Mouse (Mus musculus): ENCODE measurements around the gene Slc35f1. TPM values are rescaled to one million over a fixed set of nuclear protein-coding genes. Genes with fewer than 3 reads are reported as not detected.

Gene Slc35f1
- total RNA-seq, 2 experiments from 2014 or later: 60.0 to 61.3 TPM

GRCm38 (mm10) chr10:52918715-52919114 lies 228.4 kb downstream of the Slc35f1 start:
- no peak for DNase-seq (ENCODE audit: low spot score in 2 of 2)

DNA sequence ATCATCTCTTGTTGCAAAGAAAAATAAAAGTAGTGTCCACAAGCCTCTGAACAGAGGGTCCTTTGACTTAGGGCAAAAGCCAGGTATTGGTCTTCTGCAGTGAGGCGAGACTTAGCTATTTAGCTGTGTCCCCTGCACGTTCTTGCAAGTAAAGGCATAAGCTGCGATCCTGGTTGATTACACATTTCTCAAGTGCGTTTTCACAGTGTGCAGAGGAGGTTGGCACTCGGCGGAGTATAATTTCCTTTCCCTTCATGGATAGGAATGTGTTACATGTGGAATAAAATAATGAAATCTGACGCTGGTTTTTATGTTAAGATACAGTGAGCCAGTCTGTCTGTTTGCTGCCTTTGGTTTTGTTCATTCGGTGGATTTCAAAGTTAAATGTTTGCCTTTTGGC lies 232.8 kb downstream of the Slc35f1 start:
- no peak for DNase-seq (ENCODE audit: low spot score in 2 of 2)

DNA sequence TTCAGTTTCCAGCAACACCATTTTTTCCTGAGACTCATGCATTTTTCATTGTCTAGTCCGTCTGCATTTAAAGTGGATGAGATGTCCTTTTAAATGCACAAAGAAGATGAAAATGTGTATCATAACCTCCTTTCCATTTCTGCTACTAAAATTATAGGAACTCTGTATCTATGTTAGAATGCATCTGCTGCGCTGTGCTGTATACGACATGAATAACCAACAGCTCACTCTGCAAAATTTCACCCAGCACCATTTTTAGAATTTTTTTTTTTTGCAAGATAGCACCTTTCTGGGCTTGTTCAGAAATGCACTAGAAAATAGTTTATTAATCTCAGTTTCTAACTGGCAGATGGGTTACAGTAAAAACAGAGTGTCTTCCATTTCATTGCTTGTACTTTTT lies 236.0 kb downstream of the Slc35f1 start:
- no peak for DNase-seq (ENCODE audit: low spot score in 2 of 2)

GRCm38 (mm10) chr10:52932159-52932558 lies 241.8 kb downstream of the Slc35f1 start:
- DNase-seq (ENCODE audit: low spot score in 2 of 2): no peak

GRCm38 (mm10) chr10:52934615-52935014 lies 244.3 kb downstream of the Slc35f1 start:
- no peak for DNase-seq (ENCODE audit: low spot score in 2 of 2)

GRCm38 (mm10) chr10:52940111-52940830 lies 249.9 kb downstream of the Slc35f1 start:
- DNase-seq (ENCODE audit: low spot score in 2 of 2): no peak

DNA sequence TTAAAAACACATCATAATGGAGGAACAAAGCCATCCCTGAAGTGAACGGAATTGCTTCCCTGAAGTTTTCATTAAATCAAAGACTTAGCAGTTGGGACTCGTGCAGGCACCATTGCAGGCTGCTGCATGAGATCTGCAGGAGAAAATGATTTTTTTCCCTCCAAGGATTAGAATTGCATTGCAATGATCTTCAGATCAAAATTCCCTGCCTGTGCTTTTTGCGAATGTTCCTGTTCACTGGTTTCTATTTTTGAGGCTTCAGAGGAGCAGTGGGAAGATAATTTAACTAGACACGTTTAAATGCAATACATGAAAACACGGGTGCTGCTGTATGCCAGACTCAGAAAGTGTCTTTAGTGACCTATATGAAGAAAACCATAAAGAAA lies 250.5 kb downstream of the Slc35f1 start:
- no peak for DNase-seq (ENCODE audit: low spot score in 2 of 2)

DNA sequence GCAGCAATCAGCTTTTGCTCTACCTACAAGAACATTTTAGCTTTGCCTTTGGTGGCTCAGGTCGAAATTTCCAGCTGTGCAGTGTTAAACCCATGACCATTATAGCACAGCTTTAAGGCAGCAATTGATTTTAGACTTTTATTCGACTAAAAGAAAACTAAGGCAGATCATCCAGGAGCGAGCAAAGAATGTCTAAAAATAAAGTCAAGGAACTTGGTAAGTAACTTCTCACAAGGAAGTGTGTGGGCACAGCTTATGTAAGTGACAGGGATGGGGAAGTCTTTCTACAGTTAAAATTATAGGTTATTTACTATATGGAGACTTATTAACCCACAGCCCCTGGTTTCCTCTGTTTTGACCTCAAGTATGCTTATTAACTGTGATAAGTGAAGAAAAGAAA lies 262.2 kb downstream of the Slc35f1 start:
- DNase-seq (ENCODE audit: low spot score in 2 of 2): no peak

DNA sequence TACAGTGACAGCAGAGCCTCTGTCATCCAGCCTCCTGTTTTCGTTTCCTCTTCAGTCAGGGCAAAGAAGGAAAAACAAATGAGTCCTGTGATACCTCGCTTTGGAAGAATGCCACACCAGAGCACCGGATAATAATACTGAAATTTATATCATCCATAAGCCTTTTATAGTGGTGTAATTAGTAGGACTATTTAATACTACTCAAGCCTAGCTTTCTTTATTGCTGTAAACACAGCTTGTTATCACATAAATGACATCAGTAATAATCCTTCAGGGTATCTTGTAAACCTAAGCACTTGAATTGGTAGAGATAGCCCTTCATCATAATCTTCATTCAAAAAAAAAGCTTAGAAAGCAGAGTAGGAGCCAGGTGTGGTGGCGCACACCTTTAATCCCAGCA lies 266.4 kb downstream of the Slc35f1 start:
- DNase-seq (ENCODE audit: low spot score in 2 of 2): no peak

GRCm38 (mm10) chr10:52979251-52979650 lies 288.9 kb downstream of the Slc35f1 start:
- no peak for DNase-seq (ENCODE audit: low spot score in 2 of 2)

DNA sequence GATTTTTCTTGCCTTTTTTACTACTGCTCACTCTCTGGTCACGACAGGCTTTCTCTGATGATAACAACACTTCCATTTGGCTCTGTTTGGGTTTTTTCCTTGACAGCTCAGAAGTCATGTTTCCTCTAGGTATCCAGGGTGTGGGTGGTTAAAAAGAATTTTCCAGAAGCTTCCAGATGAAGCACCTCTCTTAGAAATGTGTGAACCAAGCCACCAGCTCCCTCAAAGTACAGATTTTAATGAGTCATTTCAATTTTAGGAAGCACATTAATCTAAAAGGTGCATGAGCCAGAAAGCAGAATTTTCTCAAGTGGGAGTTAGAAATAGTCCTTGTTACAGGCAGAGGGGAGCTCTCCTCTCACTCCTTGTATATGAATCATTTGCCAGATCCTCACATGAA lies 292.5 kb downstream of the Slc35f1 start:
- DNase-seq (ENCODE audit: low spot score in 2 of 2): no peak

- no peak for DNase-seq (ENCODE audit: low spot score in 2 of 2)
Observed at GRCm38 (mm10) chr10:52992246-52992645, 301.9 kb downstream of the Slc35f1 start.

DNA sequence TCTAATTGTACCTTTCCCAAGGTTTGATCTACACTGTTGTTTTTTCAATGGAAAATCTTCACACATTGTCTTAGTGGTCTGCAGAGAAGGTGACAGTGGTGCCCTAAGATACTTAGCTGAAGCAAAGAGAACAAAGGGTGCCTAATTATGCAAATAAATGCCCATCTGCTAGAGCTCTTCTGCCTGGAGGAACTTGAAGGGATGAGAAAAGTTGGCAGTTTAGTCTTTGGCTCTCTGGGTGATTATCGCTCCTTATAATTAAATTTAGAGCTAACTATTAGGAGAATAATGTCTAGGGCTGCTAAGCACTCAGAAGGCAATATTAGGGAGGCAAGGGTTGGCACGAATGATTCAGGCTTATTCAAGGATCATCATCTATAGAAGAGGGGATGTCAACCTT lies 306.6 kb downstream of the Slc35f1 start:
- no peak for DNase-seq (ENCODE audit: low spot score in 2 of 2)

- DNase-seq (ENCODE audit: low spot score in 2 of 2): no peak
Observed at GRCm38 (mm10) chr10:53001136-53001535, 310.8 kb downstream of the Slc35f1 start.

DNA sequence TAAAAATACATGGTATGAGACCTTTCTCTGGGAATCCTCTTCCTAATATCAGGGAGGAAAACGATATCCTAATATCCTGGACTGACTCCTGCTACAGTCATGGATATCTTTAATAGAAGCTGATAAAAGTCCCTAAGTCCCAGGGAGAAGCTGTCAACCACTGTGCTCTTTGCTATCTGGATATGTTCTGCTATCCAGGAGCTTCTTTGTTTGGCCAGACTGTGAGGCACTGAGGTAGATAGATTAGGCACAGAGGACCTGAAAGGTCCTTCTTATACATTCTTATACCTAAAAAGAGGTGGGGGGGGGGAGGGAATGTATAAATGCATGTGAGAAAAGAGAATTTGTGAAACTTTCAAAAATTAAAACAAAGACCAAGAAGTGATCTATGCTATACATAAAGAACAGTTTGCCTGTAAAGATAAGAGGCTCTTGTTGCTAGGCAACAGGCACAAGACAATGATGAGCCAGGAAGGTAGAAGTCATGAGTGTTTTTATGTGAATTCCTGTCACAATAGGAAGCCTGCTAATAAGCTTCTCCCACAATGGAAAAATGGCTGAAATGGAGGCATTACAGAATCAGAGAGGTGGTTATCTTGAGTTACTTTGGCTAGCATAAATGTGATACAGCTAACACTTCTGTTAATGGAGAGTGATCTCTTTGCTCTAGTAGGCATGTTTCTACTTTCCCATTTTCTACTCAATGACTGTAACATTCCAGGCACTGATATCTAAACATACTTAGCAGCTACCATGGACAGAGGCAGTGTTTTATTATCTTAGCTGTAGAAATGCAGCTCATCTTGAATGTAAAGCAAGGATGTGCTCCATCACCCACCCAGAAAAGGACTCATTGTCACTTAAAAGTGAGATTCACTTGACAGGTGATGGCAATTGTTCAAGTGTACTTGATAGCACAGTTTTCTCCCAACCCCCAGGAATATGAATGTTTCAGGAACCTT lies 316.2 kb downstream of the Slc35f1 start:
- no peak for DNase-seq (ENCODE audit: low spot score in 2 of 2)

DNA sequence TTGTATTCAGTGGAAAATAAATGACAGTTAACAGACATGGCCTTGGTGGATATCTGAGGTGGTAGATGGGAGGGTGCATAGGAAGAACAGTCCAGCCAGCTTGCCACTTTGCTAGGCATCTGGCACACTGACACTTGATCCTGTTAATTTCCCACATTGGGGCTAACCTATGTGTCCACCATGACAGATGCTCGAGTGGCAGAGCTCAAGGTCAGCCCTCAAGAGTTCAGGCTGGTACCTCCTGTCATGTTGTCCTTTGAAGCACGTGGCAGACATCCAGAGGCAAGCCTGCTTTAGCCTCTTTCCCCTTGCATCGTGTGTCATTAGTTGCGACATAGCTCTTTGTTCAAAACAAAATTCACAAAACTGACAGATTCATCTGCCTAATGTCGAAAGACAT lies 323.5 kb downstream of the Slc35f1 start:
- DNase-seq (ENCODE audit: low spot score in 2 of 2): peak in 1 of 2 experiments; percentile 20

DNA sequence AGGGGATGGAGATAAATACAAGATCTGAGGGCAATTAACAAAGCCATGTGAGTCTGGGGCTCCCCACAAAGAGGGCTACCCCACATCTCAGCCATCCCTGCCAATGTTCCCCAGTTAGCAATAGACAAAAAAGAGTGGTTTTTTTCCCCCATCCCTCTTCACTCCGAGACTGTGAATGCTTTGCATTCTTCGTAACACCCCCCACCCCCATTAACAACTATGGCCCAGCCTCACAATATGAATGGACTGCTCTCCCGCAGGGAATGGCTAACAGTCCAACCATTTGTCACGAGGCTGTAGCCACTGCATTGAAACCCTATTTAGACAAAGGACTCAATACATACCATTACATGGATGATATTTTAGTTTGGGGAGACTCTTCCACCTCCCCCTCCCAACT lies 338.1 kb downstream of the Slc35f1 start:
- DNase-seq (ENCODE audit: low spot score in 2 of 2): no peak

- DNase-seq (ENCODE audit: low spot score in 2 of 2): no peak
Observed at GRCm38 (mm10) chr10:53035202-53035601, 344.9 kb downstream of the Slc35f1 start.

DNA sequence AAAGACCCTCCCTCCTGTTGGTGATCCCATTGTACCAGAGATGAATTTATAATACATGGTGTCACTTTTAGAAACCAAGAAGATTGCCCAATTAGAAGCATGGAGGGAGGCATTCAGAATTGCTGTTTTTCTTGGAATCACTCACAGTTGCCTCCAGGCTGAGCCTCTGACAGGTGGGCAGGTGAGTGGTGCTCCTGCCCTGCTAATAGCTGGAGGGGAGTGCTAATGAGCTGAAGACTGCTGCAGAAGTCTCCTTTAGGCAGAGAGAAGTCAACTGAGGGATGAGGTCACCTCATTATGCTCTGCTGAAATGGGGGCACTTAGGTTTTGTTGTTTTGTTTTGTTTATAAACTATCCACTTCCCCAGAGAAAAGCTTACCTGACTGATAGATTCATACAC lies 355.6 kb downstream of the Slc35f1 start:
- no peak for DNase-seq (ENCODE audit: low spot score in 2 of 2)

DNA sequence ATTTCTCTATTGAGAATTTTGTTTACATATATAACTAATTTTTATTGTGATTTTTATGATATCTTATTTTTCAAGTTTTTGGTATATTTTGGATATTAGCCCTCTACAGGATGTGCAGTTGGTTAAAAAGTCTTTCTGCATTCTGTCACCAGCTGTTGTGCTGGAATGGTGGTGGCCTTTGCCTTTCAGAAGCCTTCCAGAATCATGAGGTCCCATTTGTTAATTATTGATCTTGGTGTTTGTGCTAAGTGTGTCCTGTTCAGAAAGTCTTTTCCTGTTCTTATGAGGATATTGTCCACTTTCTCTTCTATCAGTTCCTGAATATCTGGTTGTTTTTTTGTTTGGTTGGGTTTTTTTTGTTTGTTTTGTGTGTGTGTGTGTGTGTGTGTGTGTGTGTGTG lies 362.2 kb downstream of the Slc35f1 start:
- DNase-seq (ENCODE audit: low spot score in 2 of 2): no peak

DNA sequence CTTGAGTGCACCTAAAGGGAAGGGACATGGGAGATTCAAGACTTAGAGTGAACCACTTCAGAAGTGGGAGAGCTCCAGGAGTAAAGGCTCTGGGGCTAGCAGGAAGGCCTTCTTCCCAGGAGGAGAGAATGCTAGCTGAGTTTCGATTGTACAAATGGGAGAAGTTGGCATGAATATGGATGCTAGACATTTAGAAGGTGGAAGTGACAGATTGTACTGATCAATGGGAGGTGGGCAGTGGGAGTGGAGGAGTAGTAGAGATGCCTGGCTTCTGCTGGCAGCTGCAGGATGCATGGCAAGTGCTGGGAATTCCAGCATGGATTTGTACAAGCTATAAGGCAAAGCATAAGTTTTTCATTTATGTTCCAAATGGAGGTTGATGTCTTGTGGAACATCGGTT lies 370.4 kb downstream of the Slc35f1 start:
- no peak for DNase-seq (ENCODE audit: low spot score in 2 of 2)

DNA sequence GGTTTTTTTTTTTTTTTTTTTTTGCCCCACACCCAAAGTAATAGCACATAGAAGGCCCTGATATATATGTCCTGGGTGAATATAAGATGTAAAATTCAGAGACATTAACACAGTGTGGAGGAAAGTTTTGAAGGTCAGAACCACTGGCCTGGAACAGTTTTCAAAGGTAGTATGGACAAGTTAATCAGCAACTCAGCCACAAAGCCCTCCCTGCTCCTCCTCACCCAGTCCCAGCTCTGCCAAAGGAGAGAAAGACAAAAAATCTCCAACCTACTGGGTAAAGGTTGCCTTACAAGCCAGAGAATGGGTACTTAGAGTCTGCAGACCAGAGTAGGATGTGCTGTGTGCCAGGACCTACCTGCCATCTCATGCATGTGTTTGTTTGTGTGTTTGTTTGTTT lies 372.4 kb downstream of the Slc35f1 start:
- DNase-seq (ENCODE audit: low spot score in 2 of 2): no peak
